Comparison of ENCODE assay signal across 18 mouse cellular contexts in the genomic region with DNA sequence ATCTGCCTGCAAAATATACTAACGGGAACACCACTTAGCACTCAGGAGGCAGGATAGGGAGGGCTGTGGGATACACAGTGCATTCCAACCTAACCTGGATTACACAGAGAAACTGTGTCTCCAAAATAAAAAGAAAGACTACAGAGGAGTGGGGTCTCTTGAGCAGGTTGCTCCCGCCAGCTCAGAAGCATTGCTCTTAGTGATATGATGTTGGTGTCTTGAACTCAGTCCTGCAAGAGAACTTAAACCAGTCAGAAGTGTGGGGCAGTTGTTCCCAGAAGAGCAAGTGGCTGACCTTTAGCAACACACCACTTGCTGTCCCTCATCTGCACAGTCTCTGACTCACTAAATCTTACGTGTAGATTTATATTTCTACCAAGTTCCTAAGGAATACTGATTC. TPM values are rescaled to one million over a fixed set of nuclear protein-coding genes. Genes with fewer than 3 reads are reported as not detected.
A peak's percentile ranks its signal among the peaks of the same experiment; 100 is the strongest.
DNase-seq lines count a peak whose midpoint lies in the region; TF ChIP-seq lines count a peak whose summit lies in the region.
"Had no signal": no experiment of that assay in that cellular context is flagged by ENCODE, and none has a peak within 500 bp of the region (broad histone marks: within the 10 kb centered on the region; RNA-seq: fewer than 3 reads in every experiment).

No protein-coding gene starts in this region.

- no peak overlapping the region for H3K9ac ChIP-seq in heart, adult 2 months (ENCODE audit: low read depth, low read length)

- no peaks in the 10 kb centered on the region for H3K4me1 ChIP-seq in heart, embryonic 10.5 days
- no peaks in the 10 kb centered on the region for H3K4me1 ChIP-seq in heart, adult 2 months (ENCODE audit: control insufficient read depth, insufficient read depth, low read length)

- 81% methylated on average over 3 of the region's 3 CpGs for WGBS in heart, embryonic 10.5 days
- WGBS in heart, adult 2 months: 89% methylated on average over 3 of the region's 3 CpGs

- TF ChIP-seq EP300 in heart, adult 2 months (IDR thresholded peaks at IDR 0.05; ENCODE audit: insufficient read depth, low read depth, low read length): no peak

- TF ChIP-seq POLR2A in heart, adult 2 months (IDR thresholded peaks at IDR 0.05; ENCODE audit: insufficient read depth, low read depth, low read length): no peak

- no peak for TF ChIP-seq CTCF in heart, adult 2 months (IDR thresholded peaks at IDR 0.05)

- no peak overlapping the region for H3K27ac ChIP-seq in heart, embryonic 10.5 days
- no peak overlapping the region for H3K27ac ChIP-seq in heart, adult 2 months

- no peaks in the 10 kb centered on the region for H3K27me3 ChIP-seq in heart, embryonic 10.5 days (ENCODE audit: insufficient read depth, poor library complexity, severe bottlenecking)
- H3K27me3 ChIP-seq in heart, adult 2 months (ENCODE audit: control insufficient read depth, insufficient read depth, low read length): no peaks in the 10 kb centered on the region
- H3K27me3 ChIP-seq: CH12.LX, Patski had no signal

- H3K9me3 ChIP-seq in heart, embryonic 10.5 days: no peaks in the 10 kb centered on the region

- no peak overlapping the region for H3K4me3 ChIP-seq in heart, embryonic 10.5 days
- H3K4me3 ChIP-seq in heart, adult 2 months: no peak overlapping the region

- H3K36me3 ChIP-seq in heart, embryonic 10.5 days: no peaks in the 10 kb centered on the region
- H3K36me3 ChIP-seq in heart, adult 2 months (ENCODE audit: control insufficient read depth, insufficient read depth, low read length): no peaks in the 10 kb centered on the region
- H3K36me3 ChIP-seq: G1E had no signal

- intact Hi-C loops in heart, postnatal 14 days (cut with DNase I): no loop called here
- intact Hi-C loops in heart, adult 2 months (cut with DNase I): no loop called here

- H3K79me2 ChIP-seq in heart, adult 2 months (replicated peaks; ENCODE audit: control insufficient read depth, insufficient read depth, low read length): no peaks in the 10 kb centered on the region

- peak; percentile 56 for DNase-seq in heart, adult 11 months
- no peak for DNase-seq in heart, postnatal 14 days
- peak; percentile 59 for DNase-seq in heart, embryonic 10.5 days (ENCODE audit: low spot score)
- no peak for DNase-seq in heart, adult 2 months
- DNase-seq: adrenal gland, adult 2 months; adrenal gland, adult 8-10 months; adrenal gland, postnatal 10 days; adrenal gland, postnatal 14 days; adrenal gland, postnatal 25 days; adrenal gland, postnatal 36 days; B cell, adult 2 months; cerebellum, adult 11 months; cerebellum, adult 11-12 months; cerebellum, adult 18-20 months had no signal

RNA-seq across cellular contexts. Expression of a gene that starts 40.0 kb away (rescaled TPM):
- total RNA-seq in heart, postnatal 14 days (2021): 1 to 10 TPM; 3.0 to 4.2 TPM
- 8.8 and 22.0 TPM in 2 replicates for polyA plus RNA-seq in heart, embryonic 10.5 days (2016; fragmentation: Nextera tagmentation; extraction: Ambion mirVana)
- total RNA-seq in heart, adult 2 months (2021): 1 to 10 TPM; 1.9 to 2.4 TPM
- 1.5 and 1.8 TPM in 2 replicates for polyA plus RNA-seq in heart, adult 2 months (2012; rRNA removed)
- total RNA-seq: G1E had no signal
- polyA plus RNA-seq: activated CD4-positive, CD25-positive, alpha-beta regulatory T cell, adult 4 months; G1E had no signal

Comparison
In these comparisons a context has a peak if more than half of its experiments do, and no peak if none do; other contexts are left out.
1. DNase-seq: peak in heart, adult 11 months (single experiment) and heart, embryonic 10.5 days (single experiment); none in heart, postnatal 14 days (0 of 2) and heart, adult 2 months (0 of 2).